Mouse (Mus musculus): ENCODE results near the gene Apoa5.
A peak's percentile ranks its signal among the peaks of the same experiment; 100 is the strongest.

The Apoa5 gene

DNA sequence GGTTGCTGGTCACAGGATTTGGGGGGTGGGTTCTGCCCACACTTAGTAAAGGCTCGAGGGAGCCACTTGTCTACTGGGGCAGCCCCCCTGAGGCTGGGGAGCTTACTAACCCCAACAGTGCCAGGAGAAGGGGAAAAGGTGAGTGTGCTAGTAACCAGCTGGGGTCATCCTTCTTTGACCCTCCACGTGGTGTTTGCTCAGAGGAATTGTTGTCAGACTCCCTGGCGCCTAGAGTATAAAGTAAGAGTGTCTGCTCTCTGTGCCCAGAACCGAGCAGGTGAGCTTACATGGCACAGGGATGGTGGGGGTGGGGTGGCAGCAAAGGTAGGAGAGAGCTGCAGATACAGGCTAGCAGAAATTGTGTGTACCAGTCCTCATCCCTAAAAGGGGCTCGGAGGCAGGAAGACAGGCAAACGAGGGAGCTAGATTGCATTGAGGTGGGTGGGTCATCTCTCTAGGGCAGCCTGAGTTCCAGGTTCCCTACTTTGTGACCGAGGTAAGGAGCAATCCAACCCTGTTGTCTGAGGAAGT is at the start of gene Apoa5:
TSS of gene Apoa5 (plus strand) at position 291 of the 531 bp plus-strand sequence.
- DNase-seq (ENCODE audit: low read depth, low spot score), result no peak

DNA sequence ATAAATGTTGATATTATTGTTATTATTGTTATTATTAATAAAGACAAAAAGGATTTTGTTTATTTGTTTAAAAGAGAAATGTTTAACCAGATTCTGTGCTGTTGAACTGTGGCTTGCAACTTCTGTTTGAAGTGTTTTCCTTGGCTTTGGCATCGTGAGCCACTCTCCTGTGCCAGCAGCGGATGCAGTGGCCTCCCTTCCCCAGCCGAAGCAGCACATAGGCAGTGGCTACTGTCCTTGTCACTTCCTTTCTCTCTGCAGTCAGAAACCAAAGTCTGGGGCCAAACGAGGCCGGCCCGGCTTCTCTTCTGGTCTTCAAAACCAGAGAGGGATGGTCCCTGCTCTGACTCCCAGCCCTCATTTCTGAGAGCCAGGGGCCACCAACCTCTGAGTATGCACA is 45.3 kb upstream of the Apoa5 start:
- no peak for DNase-seq (ENCODE audit: low read depth, low spot score)

DNA sequence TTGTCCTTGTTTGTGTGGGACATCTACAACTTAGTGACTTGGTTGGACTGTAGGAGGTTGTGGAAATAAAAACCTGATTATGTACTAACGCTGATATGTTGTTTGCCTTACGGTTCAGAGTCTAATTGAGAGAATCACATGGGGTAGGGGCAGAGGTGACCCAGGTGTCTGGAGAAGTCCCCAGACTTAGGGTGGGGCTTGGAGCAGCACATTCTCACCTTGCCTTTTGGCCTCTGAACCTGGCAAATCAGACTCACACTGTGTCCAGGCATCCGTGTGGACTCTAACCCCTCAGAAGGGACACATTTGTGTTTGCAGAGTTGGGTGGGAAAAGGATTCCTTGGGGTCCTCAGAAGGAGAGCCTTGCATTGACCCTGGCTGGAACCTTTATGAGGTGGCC is 44.3 kb upstream of the Apoa5 start:
- DNase-seq (ENCODE audit: low read depth, low spot score), result no peak

DNA sequence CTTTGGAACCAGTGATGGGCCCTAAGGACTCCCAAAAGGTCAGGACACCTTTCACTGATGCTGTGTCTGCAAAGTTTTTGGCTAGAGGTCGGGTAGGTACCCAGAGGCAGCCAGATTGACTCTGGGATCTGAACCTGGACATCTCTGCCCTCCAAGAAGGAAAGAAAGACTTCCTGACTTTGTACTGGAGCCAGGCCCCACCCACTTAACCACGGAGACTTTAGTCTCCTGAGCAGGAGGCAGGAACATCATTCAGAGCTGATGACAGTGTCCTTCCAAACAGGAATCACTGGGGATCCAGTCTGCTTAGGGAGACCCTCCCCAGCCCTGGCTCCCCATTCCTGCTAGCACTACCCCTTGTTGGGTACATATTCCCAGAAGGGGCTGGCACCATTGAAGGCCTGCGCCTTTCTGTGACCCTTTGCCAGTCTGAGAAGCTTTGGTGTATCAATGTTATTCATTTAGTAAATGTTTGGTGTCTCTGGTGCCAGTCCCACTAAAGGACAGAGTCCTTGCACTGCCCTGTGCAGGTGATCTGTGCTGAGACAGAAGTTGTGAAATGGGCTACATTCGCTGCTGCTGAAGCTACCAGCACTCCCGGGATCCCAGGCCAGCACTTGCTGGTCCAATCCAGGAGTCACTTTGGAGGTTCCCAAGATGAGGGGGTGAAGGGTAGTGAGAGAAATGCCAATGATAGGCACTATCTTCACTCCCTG is 43.3 kb upstream of the Apoa5 start:
- no peak for DNase-seq (ENCODE audit: low read depth, low spot score)

DNA sequence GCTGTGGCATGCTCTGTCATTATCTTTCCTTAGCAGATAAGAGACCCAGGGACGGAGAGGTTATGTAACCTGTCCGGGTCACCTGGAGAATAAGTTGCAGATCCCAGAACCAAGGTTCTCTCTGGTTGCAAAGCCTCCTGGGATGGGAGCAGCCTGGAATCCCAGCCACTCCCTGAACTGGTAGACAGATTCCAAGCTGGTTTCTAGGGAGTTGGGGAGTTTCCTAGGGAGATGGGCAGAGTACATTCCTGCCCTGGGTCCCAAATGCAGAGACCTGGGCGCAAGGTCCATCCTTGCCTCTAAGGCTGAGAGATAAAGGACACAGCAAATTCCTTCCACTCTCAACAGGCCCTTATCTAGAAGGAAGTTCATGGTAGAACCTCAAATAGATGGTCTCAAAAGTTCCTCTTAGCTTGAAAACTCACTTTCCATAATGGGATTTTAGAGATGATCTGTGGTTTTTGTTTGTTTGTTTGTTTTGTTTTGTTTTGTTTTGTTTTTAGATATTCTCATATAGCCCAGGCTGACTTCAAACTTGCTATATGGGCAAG is 41.3 kb upstream of the Apoa5 start:
- no peak for DNase-seq (ENCODE audit: low read depth, low spot score)

DNA sequence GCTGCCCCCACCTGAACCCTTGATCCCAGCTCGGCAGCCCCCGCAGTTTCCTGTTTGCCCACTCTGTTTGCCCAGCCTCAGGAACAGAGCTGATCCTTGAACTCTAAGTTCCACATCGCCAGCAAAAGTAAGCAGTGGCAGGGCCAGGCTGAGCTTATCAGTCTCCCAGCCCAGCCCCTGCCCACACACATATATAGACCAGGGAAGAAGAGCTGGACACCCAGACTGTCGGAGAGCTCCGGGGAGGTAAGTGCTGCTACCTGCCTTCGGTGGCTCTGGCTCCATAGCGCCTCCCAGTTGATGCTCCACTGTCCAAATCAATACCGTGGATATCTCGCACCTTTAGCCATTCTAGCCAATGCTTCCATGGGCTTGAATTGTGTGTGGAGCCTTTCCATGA is 39.9 kb upstream of the Apoa5 start, which contains the start of gene Apoa1:
TSS of gene Apoa1 (plus strand) at position 90 of the 400 bp plus-strand sequence.
- DNase-seq (ENCODE audit: low read depth, low spot score), result no peak

DNA sequence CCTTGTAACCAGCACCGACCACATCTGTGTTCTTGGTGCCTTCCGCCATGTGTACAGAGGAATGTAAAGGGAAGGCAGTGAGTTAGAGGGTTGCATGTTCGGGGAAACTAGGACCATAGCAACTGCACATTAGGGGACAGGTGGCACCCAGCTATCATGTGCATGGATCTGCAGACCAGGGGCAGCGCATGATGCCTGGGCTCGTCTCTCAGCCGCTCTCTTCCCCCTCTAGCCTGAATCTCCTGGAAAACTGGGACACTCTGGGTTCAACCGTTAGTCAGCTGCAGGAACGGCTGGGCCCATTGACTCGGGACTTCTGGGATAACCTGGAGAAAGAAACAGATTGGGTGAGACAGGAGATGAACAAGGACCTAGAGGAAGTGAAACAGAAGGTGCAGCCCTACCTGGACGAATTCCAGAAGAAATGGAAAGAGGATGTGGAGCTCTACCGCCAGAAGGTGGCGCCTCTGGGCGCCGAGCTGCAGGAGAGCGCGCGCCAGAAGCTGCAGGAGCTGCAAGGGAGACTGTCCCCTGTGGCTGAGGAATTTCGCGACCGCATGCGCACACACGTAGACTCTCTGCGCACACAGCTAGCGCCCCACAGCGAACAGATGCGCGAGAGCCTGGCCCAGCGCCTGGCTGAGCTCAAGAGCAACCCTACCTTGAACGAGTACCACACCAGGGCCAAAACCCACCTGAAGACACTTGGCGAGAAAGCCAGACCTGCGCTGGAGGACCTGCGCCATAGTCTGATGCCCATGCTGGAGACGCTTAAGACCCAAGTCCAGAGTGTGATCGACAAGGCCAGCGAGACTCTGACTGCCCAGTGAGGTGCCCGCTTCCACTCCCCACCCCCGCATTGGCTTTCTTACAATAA is 38.6 kb upstream of the Apoa5 start:
- DNase-seq (ENCODE audit: low read depth, low spot score), result no peak

DNA sequence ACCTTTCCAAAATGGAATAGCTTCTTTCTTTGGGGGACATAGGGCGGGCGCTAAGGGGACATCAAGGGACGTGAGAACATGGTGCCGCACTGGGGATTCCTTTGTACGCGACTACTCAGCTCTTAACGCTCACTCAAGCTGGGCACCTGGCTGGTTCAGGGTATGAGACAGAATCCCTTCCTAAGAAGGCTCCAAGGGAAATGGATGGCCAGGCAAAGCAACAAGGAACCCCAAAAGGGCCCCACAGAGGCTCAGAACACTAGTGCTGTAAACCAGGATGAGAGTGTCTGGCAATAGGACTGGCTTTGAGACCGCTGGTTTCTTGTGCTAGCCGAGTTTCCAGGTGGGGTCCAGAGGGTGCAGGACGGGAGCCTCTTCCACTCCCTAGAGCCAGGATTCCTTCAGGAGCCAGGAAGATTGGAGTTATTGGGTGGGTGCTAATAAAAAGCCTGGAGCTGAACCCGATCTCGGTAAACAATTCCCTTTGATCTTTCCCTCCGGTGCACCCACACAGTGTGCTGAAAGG is 37.9 kb upstream of the Apoa5 start:
- DNase-seq (ENCODE audit: low read depth, low spot score), result no peak

DNA sequence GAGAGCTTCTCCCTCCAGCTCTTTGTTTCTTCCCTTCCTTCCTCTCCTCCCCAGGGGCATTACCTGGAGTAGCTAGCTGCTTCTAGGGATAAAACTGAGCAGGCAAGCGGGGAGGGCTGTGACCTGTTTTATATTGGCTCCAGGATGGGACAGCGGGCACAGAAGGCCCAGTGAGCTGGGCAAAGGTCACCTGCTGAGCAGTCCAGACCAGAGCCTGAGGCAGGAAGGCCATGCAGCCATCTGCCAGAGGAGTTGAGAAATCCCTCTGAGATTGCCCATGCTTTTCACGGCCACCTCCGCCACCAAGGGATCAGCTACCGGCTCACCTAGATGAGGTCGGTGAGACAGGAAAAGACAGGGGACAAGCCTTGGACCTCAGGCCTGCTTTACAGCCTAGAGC is 33.2 kb upstream of the Apoa5 start:
- DNase-seq (ENCODE audit: low read depth, low spot score), result no peak

GRCm38 (mm10) chr9:46235596-46235648 is 33.0 kb upstream of the Apoa5 start, which contains the start of gene Apoc3:
TSS of gene Apoc3 (minus strand) at chr9:46235636.
- no peak for DNase-seq (ENCODE audit: low read depth, low spot score)

- DNase-seq (ENCODE audit: low read depth, low spot score), result no peak
Measured at GRCm38 (mm10) chr9:46235649-46236048, 32.8 kb upstream of the Apoa5 start.

DNA sequence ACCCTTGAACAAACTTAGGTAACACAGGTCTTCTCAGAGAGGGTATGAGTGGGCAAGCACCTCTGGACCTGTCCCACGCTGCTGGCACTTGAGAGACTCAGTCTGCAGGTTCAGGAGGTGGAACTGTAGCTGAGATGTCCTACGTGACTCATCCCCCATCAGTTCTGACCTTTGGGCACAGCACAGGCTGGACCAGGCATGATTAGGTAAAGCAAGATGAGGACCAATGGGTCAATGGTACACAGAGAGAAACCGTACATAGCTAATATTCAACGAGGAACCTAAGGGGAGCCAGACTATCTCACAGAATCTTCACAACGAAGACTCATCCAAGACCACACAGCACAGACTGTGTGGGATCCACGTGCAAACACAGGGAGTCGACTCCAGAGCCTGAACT is 29.6 kb upstream of the Apoa5 start:
- DNase-seq (ENCODE audit: low read depth, low spot score), result no peak

- no peak for DNase-seq (ENCODE audit: low read depth, low spot score)
Measured at GRCm38 (mm10) chr9:46240526-46241153, 27.8 kb upstream of the Apoa5 start, which contains the start of gene Apoa4. TSS of gene Apoa4 (plus strand) at chr9:46240696.

DNA sequence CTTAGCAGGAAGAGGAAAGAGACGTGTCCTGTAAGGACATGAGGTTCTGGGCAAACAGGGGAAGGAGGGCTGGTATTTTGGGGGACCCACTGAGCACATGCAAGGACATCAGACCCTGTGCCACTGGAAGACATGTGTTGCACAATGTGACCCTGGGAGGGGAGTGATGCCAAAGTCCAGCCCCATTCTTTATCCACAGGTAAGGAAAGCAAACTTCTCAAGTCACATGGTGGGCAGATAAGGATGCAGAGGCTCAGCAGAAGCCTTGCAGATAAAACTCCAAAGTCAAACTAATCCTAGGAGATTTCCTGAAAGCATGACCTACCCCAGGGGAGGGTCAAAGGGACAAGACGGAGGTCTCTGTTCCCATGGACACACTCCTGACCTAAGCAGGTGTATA is 26.6 kb upstream of the Apoa5 start:
- no peak for DNase-seq (ENCODE audit: low read depth, low spot score)

GRCm38 (mm10) chr9:46243122-46243521 is 25.3 kb upstream of the Apoa5 start:
- DNase-seq (ENCODE audit: low read depth, low spot score), result no peak

DNA sequence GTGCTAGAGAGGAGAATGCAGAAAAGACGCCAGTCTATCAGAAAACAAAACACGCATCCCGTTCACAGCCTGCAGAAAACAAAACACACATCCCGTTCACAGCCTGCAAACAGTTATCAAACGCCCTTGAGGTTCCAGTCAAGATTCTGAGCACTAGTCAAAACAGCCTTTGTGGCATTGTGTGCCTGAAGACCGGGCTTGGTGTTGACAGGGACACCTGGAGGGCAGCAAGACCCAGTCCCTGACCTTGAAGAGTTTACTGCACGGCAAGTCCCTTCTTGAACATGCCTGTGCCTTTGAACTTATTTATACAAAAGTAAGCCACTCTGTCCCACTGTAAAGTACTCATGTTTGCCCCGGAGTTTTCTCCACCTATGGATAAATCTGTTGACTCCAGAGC is 24.8 kb upstream of the Apoa5 start:
- DNase-seq (ENCODE audit: low read depth, low spot score), result no peak

- peak; percentile 12 for DNase-seq (ENCODE audit: low read depth, low spot score)
Measured at GRCm38 (mm10) chr9:46246752-46247324, 21.6 kb upstream of the Apoa5 start.

DNA sequence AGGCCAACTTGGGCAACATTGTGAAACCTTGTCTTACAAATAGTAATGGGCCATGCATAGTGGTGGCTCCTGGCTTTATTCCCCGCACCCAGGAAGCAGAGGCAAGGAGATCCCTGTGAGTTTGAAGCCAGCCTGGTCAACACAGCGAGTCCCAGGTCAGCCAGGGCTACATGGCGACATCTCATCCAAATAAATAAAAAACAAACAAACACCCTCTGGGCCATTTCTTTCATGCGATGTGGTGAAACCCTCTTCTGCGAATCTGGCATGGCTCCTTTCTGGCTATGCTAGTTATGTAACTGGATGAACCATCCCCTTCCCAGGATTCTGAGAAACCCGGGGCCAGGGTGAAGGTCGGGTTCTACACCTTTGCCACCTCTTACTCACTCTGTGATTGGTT is 12.3 kb upstream of the Apoa5 start:
- no peak for DNase-seq (ENCODE audit: low read depth, low spot score)

GRCm38 (mm10) chr9:46256658-46257385 is 11.6 kb upstream of the Apoa5 start:
- DNase-seq (ENCODE audit: low read depth, low spot score), result no peak

GRCm38 (mm10) chr9:46257546-46257945 is 10.9 kb upstream of the Apoa5 start:
- no peak for DNase-seq (ENCODE audit: low read depth, low spot score)

DNA sequence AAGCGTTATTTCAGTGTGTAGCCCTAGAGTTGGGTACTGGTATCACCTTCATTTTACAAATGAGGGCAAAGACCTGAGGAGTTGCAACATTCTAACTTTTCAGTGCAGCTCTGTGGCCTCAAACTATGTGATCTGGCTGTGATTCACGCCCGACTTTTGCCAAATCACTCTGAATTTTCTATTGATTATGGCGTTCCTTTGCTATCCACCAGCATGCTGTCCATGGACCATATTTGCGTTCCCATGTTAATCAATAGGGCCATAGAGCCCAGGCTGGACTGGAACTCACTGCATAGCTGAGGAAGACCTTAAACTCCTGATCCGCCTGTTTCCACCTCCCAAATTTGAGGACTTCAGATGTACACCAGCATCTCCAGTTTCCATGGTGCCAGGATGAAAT is 9.3 kb upstream of the Apoa5 start:
- no peak for DNase-seq (ENCODE audit: low read depth, low spot score)

All from c-Kit-negative CD71-positive TER-119-positive erythroid progenitor cells, embryonic 14.5 days (primary cell).